Mouse (Mus musculus) frontal cortex, adult 2 months (tissue): ENCODE measurements around the gene Pcdh19. TPM values are rescaled to one million over a fixed set of nuclear protein-coding genes. Genes with fewer than 3 reads are reported as not detected.

ENCODE experiments used
- DNase-seq, 2 experiments: peaks; one replicate each; pipeline ENCODE4 v3.0.0; 2022; ENCODE audit warnings: low spot score in 1 of 2; ENCODE audit errors: extremely low spot score in 1 of 2
- polyA plus RNA-seq: library from polyadenylated mRNA; depleted of rRNA; stranded (reverse); fragments of >200 nt; gene quantifications from 2 replicates; pipeline ENCODE4 v1.2.3, GENCODE M21; 2012

Gene Pcdh19
- polyA plus RNA-seq, 1 experiment = 10.5 TPM

DNA sequence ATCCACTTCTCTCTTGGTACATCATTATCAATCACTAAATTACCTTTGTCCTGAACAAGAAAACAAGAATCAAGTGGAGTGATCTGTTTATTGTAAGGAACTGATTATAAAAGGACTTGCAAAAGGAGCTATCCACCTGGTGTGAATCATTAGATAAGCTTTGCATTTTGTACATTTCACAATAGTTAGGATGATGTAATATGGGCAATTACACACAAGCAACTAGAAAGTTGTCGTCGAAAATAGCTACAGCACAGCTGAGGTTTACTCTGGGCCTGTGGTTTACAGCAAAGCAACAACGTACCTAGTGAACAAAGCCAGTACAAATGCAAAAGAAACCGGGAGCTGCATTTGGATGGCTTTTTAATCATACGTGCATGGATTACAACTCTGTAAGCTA lies 28.7 kb downstream of the Pcdh19 start:
- no peak for DNase-seq

DNA sequence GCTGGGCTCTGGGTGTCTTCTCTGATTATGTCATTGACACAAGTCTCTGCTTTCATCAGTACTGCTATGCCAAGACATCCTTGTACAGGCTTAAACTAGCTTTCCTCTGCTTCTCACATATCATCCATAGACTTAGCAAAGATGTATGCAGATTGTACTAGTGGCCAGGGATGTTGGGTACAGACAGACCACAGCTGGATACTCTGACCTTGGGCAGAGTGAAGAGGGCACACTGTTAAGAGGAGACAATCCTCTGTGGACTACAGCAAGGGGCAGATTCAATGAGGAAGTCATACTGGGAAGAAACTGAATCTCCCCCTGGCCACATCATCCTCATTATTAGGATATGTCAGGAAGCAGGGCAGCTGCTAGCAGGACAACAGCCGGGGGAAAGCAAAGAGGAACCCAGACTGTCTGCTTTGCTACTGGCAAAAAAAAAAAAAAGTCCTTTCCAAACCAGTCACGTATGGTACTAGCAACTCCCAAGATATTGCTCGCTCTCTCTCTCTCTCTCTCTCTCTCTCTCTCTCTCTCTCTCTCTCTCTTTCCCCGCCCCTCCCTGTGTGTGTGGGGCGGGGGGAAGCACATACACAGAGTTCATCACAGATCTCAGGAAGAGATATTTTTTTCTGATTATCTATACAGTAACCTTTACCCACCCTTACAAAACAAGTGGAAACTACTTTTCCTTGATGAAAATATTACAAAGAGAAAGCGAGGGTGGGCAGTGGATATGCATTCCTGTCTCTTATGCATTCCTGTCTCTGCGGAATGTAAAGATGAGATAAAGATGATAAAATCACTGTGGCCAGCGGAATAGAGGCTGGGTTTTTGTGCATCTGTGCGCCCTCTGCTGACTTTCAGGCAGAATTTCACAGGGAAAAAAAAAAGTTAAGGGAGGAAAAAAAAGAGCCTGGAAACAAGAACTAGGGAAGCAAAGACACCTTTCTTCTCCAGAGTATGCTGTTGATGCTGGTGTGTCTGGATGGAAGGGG lies 31.2 kb downstream of the Pcdh19 start:
- peak in 1 of 2 experiments; percentile 55 for DNase-seq

DNA sequence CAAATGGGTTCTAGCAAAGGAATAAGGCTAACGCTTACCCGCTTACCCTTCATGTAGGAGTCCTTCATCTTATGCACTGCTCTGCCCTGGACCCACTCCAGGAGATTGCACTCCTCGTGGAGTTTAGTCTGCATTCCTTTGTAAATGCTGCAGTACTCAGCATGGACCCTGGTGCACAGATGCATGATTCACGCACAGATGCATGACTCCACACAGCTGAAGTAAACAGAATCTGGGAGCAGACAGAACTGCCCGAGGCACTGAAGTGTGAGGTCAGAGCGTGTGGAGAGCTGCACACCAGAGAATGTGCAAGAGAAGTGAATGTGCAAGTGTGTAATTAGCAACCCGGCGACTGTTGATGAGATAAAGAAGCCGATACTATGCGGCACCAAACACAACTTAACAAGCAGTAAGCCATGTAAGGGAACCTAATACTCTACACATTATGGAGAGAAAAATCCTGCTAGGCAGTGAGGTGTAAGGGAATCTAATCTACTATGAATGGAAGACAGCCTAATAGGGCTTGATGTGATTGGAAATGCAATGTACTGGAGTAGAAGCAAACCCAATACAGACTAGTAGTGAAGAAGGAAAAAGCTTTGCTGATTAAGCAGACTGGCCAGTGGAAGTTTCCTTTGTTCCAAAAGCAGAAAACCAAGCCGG lies 32.8 kb downstream of the Pcdh19 start:
- DNase-seq = no peak

GRCm38 (mm10) chrX:133655196-133655595 lies 33.6 kb downstream of the Pcdh19 start:
- DNase-seq = no peak

DNA sequence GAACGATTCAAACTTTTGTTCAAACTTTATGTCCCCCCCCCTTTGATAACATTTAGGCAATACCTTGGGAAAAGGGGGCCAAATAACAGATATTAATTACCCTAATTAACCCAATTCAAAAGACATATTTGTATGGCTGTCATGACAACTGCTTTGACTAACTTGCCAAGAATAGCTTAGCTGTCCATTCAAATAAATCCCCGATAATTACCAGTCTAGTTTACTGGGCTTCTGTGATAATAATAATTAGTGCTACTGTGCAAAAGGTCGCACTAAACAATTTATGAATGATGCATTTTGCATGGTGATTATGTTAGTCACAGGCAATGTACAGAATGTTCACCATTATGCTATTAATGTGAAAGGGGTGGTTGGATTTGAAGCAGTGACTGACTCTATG lies 35.7 kb downstream of the Pcdh19 start:
- DNase-seq = no peak

DNA sequence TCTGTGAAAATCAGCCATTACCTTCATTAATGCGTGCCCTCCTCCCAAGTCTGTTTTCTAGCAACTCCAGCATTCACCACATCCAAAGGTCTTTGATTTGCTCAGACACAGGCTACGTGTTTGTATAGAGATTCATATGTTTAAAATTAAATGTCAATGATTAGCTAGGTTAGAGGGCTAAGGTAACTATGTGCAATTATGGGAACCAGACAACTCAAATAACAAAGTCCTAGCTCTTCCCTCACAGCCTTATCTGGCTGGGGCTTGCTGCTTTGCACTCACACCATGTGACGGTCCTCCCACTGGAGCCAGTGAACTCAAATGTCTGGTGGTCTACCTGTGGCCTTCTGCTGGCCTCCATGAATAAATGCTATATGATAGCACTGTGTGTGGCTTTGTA lies 38.4 kb downstream of the Pcdh19 start:
- DNase-seq = no peak

DNA sequence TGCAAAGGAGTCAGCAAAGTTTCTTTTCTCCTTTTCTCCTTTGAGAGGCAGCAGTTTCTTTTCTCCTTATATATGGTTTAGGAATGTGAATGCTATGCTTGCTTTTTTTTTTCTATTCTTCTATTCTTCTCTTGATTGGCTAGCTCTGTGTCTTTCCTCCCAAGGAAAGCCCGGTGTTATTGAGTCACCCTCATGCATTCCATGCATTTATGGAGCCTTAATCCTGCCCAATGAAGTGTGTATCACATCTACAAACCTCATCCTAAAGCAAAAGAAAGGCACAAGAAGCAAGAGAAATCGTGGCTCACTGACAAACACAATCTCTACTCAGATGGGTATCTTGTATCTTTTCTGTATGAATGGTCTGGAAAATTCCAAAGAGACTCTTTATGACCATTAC lies 41.0 kb downstream of the Pcdh19 start:
- DNase-seq = no peak

DNA sequence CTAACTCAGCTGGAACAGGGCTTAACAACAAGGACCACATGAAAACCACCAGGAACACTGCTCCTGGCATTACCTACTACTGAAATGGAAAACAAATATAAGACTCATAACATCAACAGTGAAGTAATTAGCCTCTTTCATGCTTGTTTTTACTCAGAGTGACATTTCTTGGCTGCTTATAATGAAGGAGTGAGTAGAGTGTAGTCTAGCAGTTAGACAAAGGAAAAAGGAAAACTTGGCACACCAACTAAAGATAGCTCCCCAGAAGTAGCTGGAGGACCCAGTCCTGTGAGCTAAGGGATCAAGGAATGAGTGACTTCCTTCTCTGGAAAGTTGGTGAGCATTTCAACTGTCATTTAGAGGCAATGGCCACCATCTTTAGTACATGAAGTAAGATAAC lies 49.3 kb downstream of the Pcdh19 start:
- DNase-seq = no peak

GRCm38 (mm10) chrX:133629538-133629937 lies 59.2 kb downstream of the Pcdh19 start:
- DNase-seq = no peak

DNA sequence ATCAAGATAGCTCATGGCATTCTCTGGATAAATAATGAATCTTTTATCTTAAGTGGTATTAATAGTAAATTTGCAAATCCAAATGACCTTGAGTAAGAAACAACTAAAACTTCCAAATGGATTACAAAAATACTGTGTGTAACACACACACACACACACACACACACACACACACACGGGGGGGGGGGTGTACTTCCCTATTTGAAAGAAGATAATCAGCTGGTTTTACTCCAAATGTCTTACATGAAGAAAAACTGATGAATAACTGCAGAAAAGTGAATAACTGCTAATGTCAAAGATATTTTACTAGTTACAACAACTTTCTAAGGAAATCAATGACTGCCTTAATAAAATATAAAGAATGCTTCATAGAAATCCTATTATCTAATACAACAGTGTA lies 70.6 kb downstream of the Pcdh19 start:
- no peak for DNase-seq

DNA sequence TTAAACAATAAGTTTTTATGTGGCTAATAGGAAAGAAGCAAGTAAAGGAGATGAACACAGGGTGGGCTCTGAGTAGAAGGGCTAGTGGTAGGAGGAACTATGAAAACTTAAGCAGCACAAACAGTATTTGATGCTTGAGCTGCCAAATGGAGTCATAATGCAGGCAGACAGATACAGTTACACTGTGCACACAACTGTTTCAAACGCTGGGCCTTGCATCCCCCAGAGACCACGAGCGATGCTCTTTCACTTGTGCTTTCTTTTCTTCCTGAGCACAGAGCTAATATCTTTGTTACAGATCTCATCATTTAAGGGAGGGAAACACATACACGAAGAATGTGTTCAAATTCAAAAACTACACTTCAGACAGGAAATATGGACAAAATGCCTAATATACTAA lies 83.0 kb downstream of the Pcdh19 start:
- DNase-seq = no peak

DNA sequence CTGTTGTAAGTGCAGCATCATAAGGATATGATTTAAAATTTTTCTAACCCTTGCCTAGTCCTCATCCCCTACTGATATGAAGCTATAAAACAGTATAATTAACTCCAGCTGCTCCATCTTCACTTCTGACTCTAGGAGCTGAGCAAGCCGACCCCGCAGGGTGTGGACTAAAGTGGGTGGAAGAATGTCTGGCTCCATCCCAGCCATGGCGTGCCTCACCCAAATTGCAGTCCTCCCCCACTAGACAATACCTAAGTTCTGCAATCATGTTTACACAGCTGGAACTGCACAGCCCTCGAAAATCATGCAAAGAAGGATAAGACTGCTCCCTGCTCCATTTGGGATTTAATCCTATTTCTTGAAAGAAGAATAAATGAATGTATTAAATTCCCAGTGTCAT lies 84.5 kb downstream of the Pcdh19 start:
- DNase-seq = no peak

DNA sequence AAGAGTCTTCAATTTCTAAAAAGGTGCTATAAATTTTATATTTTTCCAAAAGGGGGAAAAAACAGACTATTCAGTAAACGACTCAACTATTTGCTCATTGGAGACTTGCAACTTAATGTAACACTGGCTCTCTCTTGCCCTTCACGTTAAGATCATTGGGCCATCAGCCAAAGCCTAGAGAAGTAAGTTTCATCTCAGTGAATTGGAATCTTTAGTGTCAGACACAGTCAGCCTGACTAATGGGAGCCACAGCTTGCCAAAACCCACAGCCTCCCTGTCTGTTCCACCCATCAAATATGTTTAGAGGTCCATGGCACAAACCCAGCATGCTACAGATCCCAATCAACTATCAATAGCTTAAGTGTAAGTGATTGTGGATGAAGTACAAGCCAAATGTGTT lies 86.7 kb downstream of the Pcdh19 start:
- DNase-seq = no peak

GRCm38 (mm10) chrX:133601658-133602057 lies 87.1 kb downstream of the Pcdh19 start:
- no peak for DNase-seq

DNA sequence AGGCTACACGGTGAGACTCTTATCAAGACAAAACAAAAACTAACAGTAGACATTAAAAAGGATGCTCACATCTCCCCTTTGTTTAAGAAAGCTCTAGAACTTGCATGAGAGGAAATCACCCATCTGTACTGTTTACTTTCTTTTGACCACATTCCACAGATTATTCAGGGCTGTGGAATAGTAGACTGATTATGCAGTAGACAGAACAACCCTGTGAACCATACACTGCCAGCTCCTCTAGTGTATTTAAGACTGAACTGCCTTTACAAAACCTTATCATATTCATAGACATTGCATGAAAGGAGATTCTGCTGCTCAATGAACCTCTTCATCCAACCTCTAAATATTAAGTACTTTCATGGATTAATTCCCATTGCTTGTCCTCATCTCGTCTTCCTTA lies 87.6 kb downstream of the Pcdh19 start:
- DNase-seq = no peak

GRCm38 (mm10) chrX:133575601-133576382 lies 113.0 kb downstream of the Pcdh19 start:
- no peak for DNase-seq

- DNase-seq = peak; percentile 1 to 10
Measured at GRCm38 (mm10) chrX:133565355-133565754, 123.4 kb downstream of the Pcdh19 start.
